Mouse (Mus musculus): ENCODE data around the gene Slc37a3. TPM values are rescaled to one million over a fixed set of nuclear protein-coding genes. Genes with fewer than 3 reads are reported as not detected.
A peak's percentile ranks its signal among the peaks of the same experiment; 100 is the strongest.
"Not testable (repeated sequence)": the region's sequence is repeated elsewhere in the genome, so short reads cannot be mapped to it uniquely, and the experiment has no call there.

The Slc37a3 gene
- polyA plus RNA-seq, 1 experiment = 32.7 TPM

DNA sequence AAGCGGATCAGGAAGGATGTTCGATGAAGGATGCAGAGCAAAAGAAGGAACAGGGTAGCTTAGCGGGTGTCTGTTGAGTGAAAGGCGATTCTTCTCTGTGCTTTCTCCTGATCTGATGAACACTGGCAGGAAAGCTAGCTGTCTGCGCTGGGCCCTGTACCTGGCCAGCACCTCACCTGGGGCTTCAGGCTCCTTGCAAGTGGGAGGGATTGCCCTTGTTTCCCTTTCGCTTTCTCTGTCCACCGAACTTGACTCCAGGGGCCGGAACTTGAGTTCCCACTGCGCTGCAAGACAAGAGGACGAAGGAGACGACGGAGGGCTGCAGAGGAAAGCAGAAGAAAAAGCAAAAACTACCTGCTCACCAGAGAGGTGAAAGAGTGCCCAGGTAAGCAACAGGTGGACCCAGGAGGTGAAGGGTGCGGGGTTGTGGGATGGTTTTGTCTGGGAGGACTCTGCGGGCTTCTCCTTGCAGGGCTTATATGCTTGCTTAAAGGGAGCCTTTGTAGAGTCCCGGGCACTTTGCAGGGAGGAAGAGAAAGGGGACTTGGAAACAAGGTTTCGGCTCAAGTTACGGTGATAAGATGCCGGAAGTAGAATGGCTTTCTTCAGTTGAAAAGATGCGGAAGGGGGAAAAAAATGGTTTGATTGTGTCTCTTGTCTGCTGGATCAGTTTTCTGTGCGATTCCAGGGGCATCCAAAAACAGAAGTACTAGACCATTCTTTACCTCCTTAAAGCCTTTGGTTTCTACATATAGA lies 3.8 kb upstream of the Slc37a3 start, which contains the start of gene Rab19:
Gene Rab19 (plus strand): TSS at position 51 of the 756 bp plus-strand sequence.
- Histone ChIP-seq H3K27ac (ENCODE audit: insufficient read depth, low read length) (no peak within 1 kb of the TSS), H3K4me1 (ENCODE audit: control insufficient read depth, insufficient read depth, low read length) (peaks cover 2% of the 10 kb centered on the region; the same call in 1 of the 2 replicates), H3K4me3 (ENCODE audit: insufficient read depth, low read length) (peak within 1 kb of the TSS; percentile 15; the same call in 1 of the 2 replicates)
- TF ChIP-seq POLR2A (IDR thresholded peaks at IDR 0.05; ENCODE audit: extremely low read depth, insufficient read depth, low read length) (no peak), CTCF (IDR thresholded peaks at IDR 0.05; ENCODE audit: extremely low read depth, insufficient read depth, low read length) (no peak)

GRCm38 (mm10) chr6:39380276-39380675 lies 2.8 kb upstream of the Slc37a3 start:
- H3K4me1 ChIP-seq (ENCODE audit: control insufficient read depth, insufficient read depth, low read length) = peaks cover 4% of the 10 kb centered on the region
- H3K27ac ChIP-seq (ENCODE audit: insufficient read depth, low read length) = no peak overlapping the region
- no peak for TF ChIP-seq CTCF (IDR thresholded peaks at IDR 0.05; ENCODE audit: extremely low read depth, insufficient read depth, low read length)
- no peak for TF ChIP-seq POLR2A (IDR thresholded peaks at IDR 0.05; ENCODE audit: extremely low read depth, insufficient read depth, low read length)
- no peak overlapping the region for H3K4me3 ChIP-seq (ENCODE audit: insufficient read depth, low read length)

GRCm38 (mm10) chr6:39379749-39380148 lies 2.3 kb upstream of the Slc37a3 start:
- H3K4me3 ChIP-seq (ENCODE audit: insufficient read depth, low read length) = no peak overlapping the region
- no peak for TF ChIP-seq CTCF (IDR thresholded peaks at IDR 0.05; ENCODE audit: extremely low read depth, insufficient read depth, low read length)
- TF ChIP-seq POLR2A (IDR thresholded peaks at IDR 0.05; ENCODE audit: extremely low read depth, insufficient read depth, low read length) = no peak
- peaks cover 4% of the 10 kb centered on the region for H3K4me1 ChIP-seq (ENCODE audit: control insufficient read depth, insufficient read depth, low read length)
- no peak overlapping the region for H3K27ac ChIP-seq (ENCODE audit: insufficient read depth, low read length)

DNA sequence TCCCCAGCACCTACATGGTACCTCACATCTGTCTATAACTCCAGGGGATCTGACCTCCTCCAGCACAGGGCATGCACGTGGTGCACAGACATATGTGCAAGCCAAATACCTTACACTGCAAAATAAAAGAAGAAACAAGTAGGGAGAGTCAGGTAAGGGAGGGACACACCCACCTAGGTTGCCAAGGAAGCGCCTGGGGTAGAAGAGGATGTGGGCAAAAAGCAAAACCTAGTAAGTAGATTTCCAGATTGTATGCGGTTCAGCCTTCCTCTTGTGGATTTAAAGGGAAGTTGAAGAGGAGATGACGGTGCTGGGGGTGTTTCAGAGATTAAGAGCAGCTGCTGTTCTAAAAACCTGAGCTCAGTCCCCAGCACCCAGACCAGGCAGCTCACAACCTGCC lies 1.7 kb upstream of the Slc37a3 start:
- Histone ChIP-seq H3K27ac (ENCODE audit: insufficient read depth, low read length) (no peak overlapping the region), H3K4me1 (ENCODE audit: control insufficient read depth, insufficient read depth, low read length) (peaks cover 4% of the 10 kb centered on the region), H3K4me3 (ENCODE audit: insufficient read depth, low read length) (no peak overlapping the region)
- TF ChIP-seq POLR2A (IDR thresholded peaks at IDR 0.05; ENCODE audit: extremely low read depth, insufficient read depth, low read length) (no peak), CTCF (IDR thresholded peaks at IDR 0.05; ENCODE audit: extremely low read depth, insufficient read depth, low read length) (no peak)

- H3K4me1 ChIP-seq (ENCODE audit: control insufficient read depth, insufficient read depth, low read length); H3K27ac ChIP-seq (ENCODE audit: insufficient read depth, low read length); H3K4me3 ChIP-seq (ENCODE audit: insufficient read depth, low read length): not testable (repeated sequence)
These were observed 823 bp upstream of the Slc37a3 start for GRCm38 (mm10) chr6:39378161-39378835.

GRCm38 (mm10) chr6:39376775-39377174 lies 700 bp downstream of the Slc37a3 start:
- Histone ChIP-seq H3K4me1 (ENCODE audit: control insufficient read depth, insufficient read depth, low read length) (peaks cover 5% of the 10 kb centered on the region), H3K4me3 (ENCODE audit: insufficient read depth, low read length) (peak overlapping the region; percentile 79), H3K27ac (ENCODE audit: insufficient read depth, low read length) (no peak overlapping the region)
- no peak for TF ChIP-seq CTCF (IDR thresholded peaks at IDR 0.05; ENCODE audit: extremely low read depth, insufficient read depth, low read length)

DNA sequence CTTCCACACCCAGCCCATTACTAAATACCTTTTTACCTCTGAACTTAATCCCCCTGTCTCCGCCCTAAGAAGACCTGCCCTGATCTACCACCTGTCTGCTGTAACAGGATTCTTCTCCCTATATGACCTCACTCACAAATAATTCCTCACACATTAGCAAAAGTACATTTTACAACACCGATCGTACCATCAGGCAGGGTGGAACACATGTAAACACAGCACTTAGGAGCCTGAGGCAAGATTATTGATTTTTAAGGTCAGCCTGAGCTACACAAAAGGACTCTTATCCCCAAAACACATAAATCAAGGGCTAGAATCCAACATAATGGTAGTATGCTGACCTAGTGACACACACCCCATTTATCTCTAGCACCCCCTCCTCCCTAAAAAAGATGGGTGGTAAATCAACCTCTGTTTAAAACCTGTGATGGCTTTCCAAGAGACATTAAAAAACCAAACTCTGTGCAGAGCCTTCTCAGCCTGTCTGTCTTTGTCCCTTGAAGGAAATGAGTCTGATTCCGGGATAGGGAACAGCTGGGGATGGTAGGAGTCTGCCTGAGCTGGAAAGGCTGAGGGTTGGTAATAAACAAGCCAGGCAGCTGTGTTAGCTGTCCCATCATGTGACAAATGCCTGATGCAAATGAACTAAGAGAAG lies 4.0 kb downstream of the Slc37a3 start:
- no peak overlapping the region for H3K4me3 ChIP-seq (ENCODE audit: insufficient read depth, low read length)
- TF ChIP-seq POLR2A (IDR thresholded peaks at IDR 0.05; ENCODE audit: extremely low read depth, insufficient read depth, low read length) (no peak), CTCF (IDR thresholded peaks at IDR 0.05; ENCODE audit: extremely low read depth, insufficient read depth, low read length) (no peak)
- peaks cover 5% of the 10 kb centered on the region for H3K4me1 ChIP-seq (ENCODE audit: control insufficient read depth, insufficient read depth, low read length)
- no peak overlapping the region for H3K27ac ChIP-seq (ENCODE audit: insufficient read depth, low read length)

DNA sequence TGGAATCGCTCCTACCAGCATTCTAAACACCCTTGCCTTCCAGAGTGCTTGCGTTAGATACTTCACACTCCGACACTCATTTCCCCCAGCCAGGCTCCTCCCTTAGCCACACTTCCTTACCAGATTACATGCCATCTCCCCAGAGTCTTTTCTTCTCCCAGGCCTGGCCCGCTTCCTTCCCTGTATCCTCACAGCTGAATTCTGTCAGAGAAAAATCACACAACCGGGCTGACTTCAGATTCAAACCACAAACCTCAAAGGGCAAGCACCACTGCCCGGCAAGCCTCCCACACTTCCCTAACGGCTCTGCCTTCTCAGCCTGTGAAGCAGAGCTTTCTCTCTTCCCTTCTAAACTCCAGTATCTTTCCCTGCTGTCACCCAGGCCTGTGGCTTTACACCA lies 4.7 kb downstream of the Slc37a3 start:
- H3K4me1 ChIP-seq (ENCODE audit: control insufficient read depth, insufficient read depth, low read length) = peaks cover 5% of the 10 kb centered on the region
- no peak for TF ChIP-seq CTCF (IDR thresholded peaks at IDR 0.05; ENCODE audit: extremely low read depth, insufficient read depth, low read length)
- no peak overlapping the region for H3K4me3 ChIP-seq (ENCODE audit: insufficient read depth, low read length)
- no peak overlapping the region for H3K27ac ChIP-seq (ENCODE audit: insufficient read depth, low read length)

GRCm38 (mm10) chr6:39372042-39372441 lies 5.4 kb downstream of the Slc37a3 start:
- H3K4me1 ChIP-seq (ENCODE audit: control insufficient read depth, insufficient read depth, low read length) = peaks cover 5% of the 10 kb centered on the region
- no peak overlapping the region for H3K27ac ChIP-seq (ENCODE audit: insufficient read depth, low read length)
- TF ChIP-seq CTCF (IDR thresholded peaks at IDR 0.05; ENCODE audit: extremely low read depth, insufficient read depth, low read length) (no peak), POLR2A (IDR thresholded peaks at IDR 0.05; ENCODE audit: extremely low read depth, insufficient read depth, low read length) (no peak)
- H3K4me3 ChIP-seq (ENCODE audit: insufficient read depth, low read length) = no peak overlapping the region

DNA sequence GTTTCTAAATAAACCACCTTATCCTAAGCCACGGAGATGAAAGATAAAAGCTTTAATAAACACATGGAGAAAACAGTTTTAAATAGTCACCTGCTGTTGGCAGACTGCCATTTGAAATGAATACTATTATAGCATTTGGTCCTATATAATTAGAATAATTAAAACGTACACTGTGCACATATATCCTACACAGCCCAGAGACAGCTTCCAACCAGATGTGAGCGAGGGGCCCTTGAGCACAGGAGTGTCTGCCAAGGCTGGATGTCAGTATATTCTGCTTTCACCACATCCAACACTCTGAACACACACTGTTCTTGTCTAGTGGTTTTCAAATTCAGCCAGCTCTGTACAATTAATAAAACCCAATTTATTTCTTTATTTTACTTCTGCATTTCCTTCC lies 7.8 kb downstream of the Slc37a3 start:
- Histone ChIP-seq H3K4me3 (ENCODE audit: insufficient read depth, low read length) (no peak overlapping the region), H3K4me1 (ENCODE audit: control insufficient read depth, insufficient read depth, low read length) (peaks cover 2% of the 10 kb centered on the region; the same call in 1 of the 2 replicates), H3K27ac (ENCODE audit: insufficient read depth, low read length) (no peak overlapping the region)
- TF ChIP-seq POLR2A (IDR thresholded peaks at IDR 0.05; ENCODE audit: extremely low read depth, insufficient read depth, low read length) (no peak), CTCF (IDR thresholded peaks at IDR 0.05; ENCODE audit: extremely low read depth, insufficient read depth, low read length) (no peak)
